Mouse (Mus musculus) limb, embryonic 10.5 days (tissue): ENCODE measurements around the gene Gbf1. TPM values are rescaled to one million over a fixed set of nuclear protein-coding genes. Genes with fewer than 3 reads are reported as not detected.
A peak's percentile ranks its signal among the peaks of the same experiment; 100 is the strongest.

ENCODE experiments used
- DNase-seq: peaks from one replicate; pipeline ENCODE4 v3.0.0-alpha.2; 2017; ENCODE audit warnings: low spot score
- H3K27ac ChIP-seq: fragments of 300-500 bp; sonication (generic); 2 replicates; pipeline ENCODE4 v1.5.1; 2016; ENCODE audit warnings: mild to moderate bottlenecking
- H3K27me3 ChIP-seq: fragments of 300-500 bp; sonication (generic); 2 replicates; pipeline ENCODE4 v1.6.1; 2016; ENCODE audit warnings: low read depth, mild to moderate bottlenecking; ENCODE audit not compliant: poor library complexity, severe bottlenecking
- H3K36me3 ChIP-seq: fragments of 300-500 bp; sonication (generic); 2 replicates; pipeline ENCODE4 v1.6.1; 2016; ENCODE audit warnings: mild to moderate bottlenecking, moderate library complexity
- H3K4me1 ChIP-seq: fragments of 300-500 bp; sonication (generic); 2 replicates; pipeline ENCODE4 v1.6.1; 2016
- H3K4me3 ChIP-seq: fragments of 300-500 bp; sonication (generic); 2 replicates; pipeline ENCODE4 v1.5.1; 2016; ENCODE audit warnings: mild to moderate bottlenecking, moderate library complexity
- H3K9me3 ChIP-seq: fragments of 300-500 bp; sonication (generic); replicated peaks from 2 replicates; pipeline ENCODE4 v1.6.1; 2016; ENCODE audit warnings: mild to moderate bottlenecking
- WGBS: fragments of 180-500 bp; shearing (Covaris S2); methylation state at CpG from one replicate; pipeline ENCODE4 v1.1.7; 2016; 5-methylcytosine and 5-hydroxymethylcytosine counted together
- polyA plus RNA-seq: library from polyadenylated mRNA; unstranded; fragments of >200 nt; fragmentation: Nextera tagmentation; extraction: Ambion mirVana; gene quantifications from 2 replicates; pipeline ENCODE4 v1.2.1, GENCODE M21; 2016

Gene Gbf1
- polyA plus RNA-seq, 1 experiment from 2014 or later = 47.8 TPM

- no peak for DNase-seq
- 77% methylated on average over 4 of the region's 4 CpGs for WGBS
- H3K9me3 ChIP-seq = no peaks in the 10 kb centered on the region
- no peak overlapping the region for H3K4me3 ChIP-seq
- H3K4me1 ChIP-seq = no peaks in the 10 kb centered on the region
- H3K36me3 ChIP-seq = no peaks in the 10 kb centered on the region
- no peak overlapping the region for H3K27ac ChIP-seq
- no peaks in the 10 kb centered on the region for H3K27me3 ChIP-seq
These were observed 144.6 kb downstream of the Gbf1 start for GRCm38 (mm10) chr19:46296938-46297337.

DNA sequence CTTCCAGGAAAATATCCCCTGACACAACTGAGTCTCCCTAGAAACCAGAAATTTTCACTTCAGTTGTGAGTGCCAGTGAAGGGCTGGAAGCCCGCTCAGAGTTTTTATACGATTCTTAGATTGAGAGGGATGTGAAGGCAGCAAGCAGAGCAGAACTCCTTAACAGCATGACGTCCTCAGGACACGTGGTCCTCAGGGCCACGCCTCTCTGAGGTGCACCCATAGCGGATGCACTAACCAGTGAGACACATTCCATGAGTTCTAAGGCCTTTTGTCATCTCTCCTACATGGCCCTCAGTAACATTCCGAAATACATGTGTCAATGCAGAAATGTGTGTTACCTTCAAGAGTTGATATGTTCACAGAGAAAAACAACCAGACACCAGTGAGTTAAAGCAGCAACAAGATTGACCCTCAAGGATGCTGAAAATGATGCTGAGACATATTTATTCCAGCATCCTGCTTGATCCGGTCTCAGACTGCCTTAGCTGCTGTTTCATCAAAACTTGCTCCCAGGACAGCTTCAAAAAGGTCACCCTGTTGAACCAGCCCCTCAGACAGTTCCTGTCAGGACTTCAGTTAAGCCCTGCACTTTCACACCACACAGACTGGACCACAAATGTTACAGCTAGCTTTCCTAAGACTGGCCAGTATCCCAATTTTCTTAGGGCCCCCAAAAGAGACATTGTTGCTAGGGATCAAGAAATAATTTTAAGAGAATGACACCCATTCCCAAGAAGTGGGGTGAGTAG, 148.2 kb downstream of the Gbf1 start:
- H3K4me1 ChIP-seq = peaks cover 17% of the 10 kb centered on the region
- peak; percentile 25 for DNase-seq
- no peaks in the 10 kb centered on the region for H3K27me3 ChIP-seq
- WGBS = 41% methylated on average over 8 of the region's 8 CpGs
- no peaks in the 10 kb centered on the region for H3K9me3 ChIP-seq
- no peak overlapping the region for H3K27ac ChIP-seq
- H3K4me3 ChIP-seq = no peak overlapping the region
- no peaks in the 10 kb centered on the region for H3K36me3 ChIP-seq

- peak; percentile 5 for DNase-seq
- peaks cover 19% of the 10 kb centered on the region for H3K27me3 ChIP-seq
- no peak overlapping the region for H3K4me3 ChIP-seq
- no peaks in the 10 kb centered on the region for H3K9me3 ChIP-seq
- H3K4me1 ChIP-seq = peaks cover 28% of the 10 kb centered on the region
- 93% methylated on average over 4 of the region's 4 CpGs for WGBS
- H3K36me3 ChIP-seq = 0 out of 2 replicates have a peak, but pooled peaks cover 3% of the 10 kb centered on the region
- H3K27ac ChIP-seq = no peak overlapping the region
These were observed 150.2 kb downstream of the Gbf1 start for GRCm38 (mm10) chr19:46302551-46302950.

GRCm38 (mm10) chr19:46303251-46304215, 151.2 kb downstream of the Gbf1 start:
- no peaks in the 10 kb centered on the region for H3K9me3 ChIP-seq
- no peak overlapping the region for H3K27ac ChIP-seq
- H3K4me3 ChIP-seq = peak overlapping the region; percentile 69
- WGBS = 54% methylated on average over 18 of the region's 18 CpGs
- peaks cover 30% of the 10 kb centered on the region for H3K4me1 ChIP-seq
- H3K36me3 ChIP-seq = 0 out of 2 replicates have a peak, but pooled peaks cover 4% of the 10 kb centered on the region
- peak; percentile 26 for DNase-seq
- peaks cover 28% of the 10 kb centered on the region for H3K27me3 ChIP-seq

DNA sequence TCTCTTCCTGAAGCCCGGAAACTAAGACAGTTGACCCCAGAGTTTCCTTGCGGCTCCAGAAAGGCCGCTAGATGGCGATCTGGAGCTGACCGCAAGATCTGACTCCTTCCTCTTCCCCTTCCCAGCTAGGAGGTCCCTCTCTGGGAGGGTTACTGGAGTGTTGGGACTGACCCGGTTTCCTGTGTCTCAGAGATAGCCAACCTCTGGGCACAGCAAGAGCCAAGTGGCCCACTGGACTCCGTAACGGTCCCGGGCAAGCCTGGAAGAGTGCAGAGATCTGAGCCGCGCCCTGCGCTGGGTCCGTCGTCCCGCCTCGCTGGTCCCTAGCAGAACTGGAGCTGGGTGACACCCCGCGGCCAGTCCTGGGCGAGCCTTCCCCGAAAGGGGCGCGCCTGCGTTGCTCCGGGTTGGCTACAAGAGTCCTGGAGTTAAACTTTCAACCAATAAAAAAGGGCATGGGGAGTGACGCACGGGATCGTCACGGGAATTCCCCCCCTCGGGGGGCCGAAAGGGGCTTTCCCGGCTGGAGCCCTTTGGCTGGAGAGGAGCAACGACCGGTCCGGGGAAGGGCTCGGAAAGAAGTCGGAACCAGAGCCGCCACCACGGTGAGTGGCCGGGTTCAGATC, 152.0 kb downstream of the Gbf1 start, which contains the start of gene Nfkb2:
Nfkb2 (plus strand) TSS at position 105 of the 626 bp plus-strand sequence.
- under 1% methylated on average over 39 of the region's 39 CpGs for WGBS
- no peaks in the 10 kb centered on the region for H3K9me3 ChIP-seq
- H3K36me3 ChIP-seq = 0 out of 2 replicates have a peak, but pooled peaks cover 4% of the 10 kb centered on the region
- H3K4me1 ChIP-seq = peaks cover 37% of the 10 kb centered on the region
- peak; percentile 90 for DNase-seq
- H3K27ac ChIP-seq = peak within 1 kb of the TSS; percentile 78
- H3K4me3 ChIP-seq = peak within 1 kb of the TSS; percentile 69
- H3K27me3 ChIP-seq = peaks cover 35% of the 10 kb centered on the region

GRCm38 (mm10) chr19:46304908-46305333, 152.6 kb downstream of the Gbf1 start:
- peak overlapping the region; percentile 78 for H3K27ac ChIP-seq
- peak overlapping the region; percentile 69 for H3K4me3 ChIP-seq
- peaks cover 8% of the 10 kb centered on the region for H3K36me3 ChIP-seq
- peaks cover 37% of the 10 kb centered on the region for H3K4me1 ChIP-seq
- under 1% methylated on average over 34 of the region's 34 CpGs for WGBS
- no peaks in the 10 kb centered on the region for H3K9me3 ChIP-seq
- no peak for DNase-seq
- peaks cover 40% of the 10 kb centered on the region for H3K27me3 ChIP-seq

- under 1% methylated on average over 42 of the region's 43 CpGs for WGBS
- peak overlapping the region; percentile 78 for H3K27ac ChIP-seq
- H3K27me3 ChIP-seq = peaks cover 47% of the 10 kb centered on the region
- H3K9me3 ChIP-seq = no peaks in the 10 kb centered on the region
- peak overlapping the region; percentile 69 for H3K4me3 ChIP-seq
- H3K4me1 ChIP-seq = peaks cover 37% of the 10 kb centered on the region
- peak; percentile 91 for DNase-seq
- peaks cover 15% of the 10 kb centered on the region for H3K36me3 ChIP-seq
These were observed 153.3 kb downstream of the Gbf1 start for GRCm38 (mm10) chr19:46305432-46306267.

DNA sequence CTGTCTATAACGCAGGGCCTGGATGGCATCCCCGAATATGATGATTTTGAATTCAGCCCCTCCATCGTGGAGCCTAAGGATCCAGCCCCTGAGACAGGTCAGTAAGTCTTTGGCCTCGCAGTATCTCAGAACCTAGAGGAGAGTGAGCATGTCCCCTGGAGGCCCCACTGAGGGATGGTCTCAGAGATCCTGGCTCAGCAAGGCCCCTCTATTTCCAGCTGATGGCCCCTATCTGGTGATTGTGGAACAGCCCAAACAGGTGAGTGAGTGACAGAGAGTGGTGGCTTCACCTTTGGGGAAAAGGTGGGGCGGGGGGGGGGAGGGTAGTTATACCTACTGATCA, 153.9 kb downstream of the Gbf1 start:
- peak overlapping the region; percentile 78; the same call in 1 of the 2 replicates for H3K27ac ChIP-seq
- no peaks in the 10 kb centered on the region for H3K9me3 ChIP-seq
- peaks cover 19% of the 10 kb centered on the region for H3K36me3 ChIP-seq
- H3K27me3 ChIP-seq = peaks cover 53% of the 10 kb centered on the region
- H3K4me1 ChIP-seq = peaks cover 37% of the 10 kb centered on the region
- 48% methylated on average over 5 of the region's 5 CpGs for WGBS
- DNase-seq = no peak
- peak overlapping the region; percentile 69 for H3K4me3 ChIP-seq

- WGBS = 88% methylated on average over 9 of the region's 9 CpGs
These were observed 154.5 kb downstream of the Gbf1 start for GRCm38 (mm10) chr19:46306751-46307289.

GRCm38 (mm10) chr19:46307781-46308180, 155.5 kb downstream of the Gbf1 start:
- Histone ChIP-seq H3K4me1 (peaks cover 40% of the 10 kb centered on the region), H3K4me3 (no peak overlapping the region), H3K27ac (no peak overlapping the region), H3K27me3 (peaks cover 68% of the 10 kb centered on the region), H3K9me3 (no peaks in the 10 kb centered on the region), H3K36me3 (peaks cover 27% of the 10 kb centered on the region)
- no peak for DNase-seq
- 74% methylated on average over 16 of the region's 16 CpGs for WGBS

More at GRCm38 (mm10) chr19:46306751-46307289, 154.5 kb downstream of the Gbf1 start:
- Histone ChIP-seq H3K27ac (no peak overlapping the region), H3K4me3 (no peak overlapping the region), H3K4me1 (peaks cover 37% of the 10 kb centered on the region), H3K36me3 (peaks cover 25% of the 10 kb centered on the region), H3K9me3 (no peaks in the 10 kb centered on the region), H3K27me3 (peaks cover 59% of the 10 kb centered on the region)
- DNase-seq = peak; percentile 21

DNA sequence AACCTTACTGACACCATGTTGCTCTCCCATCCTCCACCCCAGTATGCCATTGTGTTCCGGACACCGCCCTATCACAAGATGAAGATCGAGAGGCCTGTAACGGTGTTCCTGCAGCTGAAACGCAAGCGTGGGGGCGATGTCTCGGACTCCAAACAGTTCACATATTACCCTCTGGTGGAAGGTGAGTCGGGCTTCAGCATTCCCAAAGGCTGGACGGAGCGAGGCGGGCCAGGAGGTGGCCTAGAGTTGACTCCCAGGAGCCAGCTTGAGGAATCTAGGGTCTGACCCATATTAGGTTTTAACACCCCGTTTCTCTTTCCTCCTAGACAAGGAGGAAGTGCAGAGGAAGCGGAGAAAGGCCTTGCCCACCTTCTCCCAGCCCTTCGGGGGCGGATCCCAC, 156.0 kb downstream of the Gbf1 start:
- Histone ChIP-seq H3K27me3 (peaks cover 73% of the 10 kb centered on the region), H3K27ac (peak overlapping the region; percentile 66; the same call in 1 of the 2 replicates), H3K9me3 (no peaks in the 10 kb centered on the region), H3K36me3 (peaks cover 27% of the 10 kb centered on the region), H3K4me3 (peak overlapping the region; percentile 52), H3K4me1 (peaks cover 40% of the 10 kb centered on the region)
- peak; percentile 31 for DNase-seq
- 49% methylated on average over 16 of the region's 16 CpGs for WGBS
